Mouse (Mus musculus): Measurements from ENCODE around the gene Rbms3. TPM values are rescaled to one million over a fixed set of nuclear protein-coding genes. Genes with fewer than 3 reads are reported as not detected.

The Rbms3 gene
- total and polyA plus RNA-seq, 3 experiments, result not detected

GRCm38 (mm10) chr9:116613276-116613675 lies 1016.4 kb downstream of the Rbms3 start:
- in situ Hi-C loops (cut with MboI; ENCODE audit: low pct_ligation_motif_present, low pct_unique_long_range_greater_than_20kb, low sequenced_read_pairs), result no loop called here
- dilution Hi-C loops (cut with MboI; ENCODE audit: extremely low pct_ligation_motif_present, extremely low pct_unique_long_range_greater_than_20kb, low sequenced_read_pairs), result no loop called here
- H3K36me3 ChIP-seq (replicated peaks in 1 of 2; ENCODE audit: control insufficient read depth in 1 of 2, insufficient read depth in 1 of 2, low read length in 1 of 2), result no peaks in the 10 kb centered on the region
- no peak for TF ChIP-seq TCF12 (IDR thresholded peaks at IDR 0.05; ENCODE audit: low read depth, low read length)
- no peak for TF ChIP-seq ZKSCAN1 (IDR thresholded peaks at IDR 0.05; ENCODE audit: borderline replicate concordance, low read depth, low read length)
- no peak for TF ChIP-seq SMC3 (IDR thresholded peaks at IDR 0.05; ENCODE audit: low read depth, low read length)
- no peak for TF ChIP-seq IRF4 (IDR thresholded peaks at IDR 0.05; ENCODE audit: low read depth, low read length)
- no peak for TF ChIP-seq MAX (IDR thresholded peaks at IDR 0.05; ENCODE audit: low read length)
- no peak for TF ChIP-seq RCOR1 (conservative IDR thresholded peaks at IDR 0.05; ENCODE audit: low read depth, low read length)
- TF ChIP-seq GABPA (IDR thresholded peaks at IDR 0.05; ENCODE audit: insufficient replicate concordance, low read depth, low read length), result no peak
- TF ChIP-seq MYC (IDR thresholded peaks at IDR 0.05; ENCODE audit: low read depth, low read length), result no peak
- TF ChIP-seq ZNF384 (IDR thresholded peaks at IDR 0.05; ENCODE audit: low read depth, low read length), result no peak
- TF ChIP-seq USF2 (conservative IDR thresholded peaks at IDR 0.05; ENCODE audit: low read depth, low read length), result no peak
- TF ChIP-seq MEF2A (IDR thresholded peaks at IDR 0.05; ENCODE audit: borderline replicate concordance, low read depth, low read length), result no peak
- TF ChIP-seq POLR2AphosphoS2 (IDR thresholded peaks at IDR 0.05; ENCODE audit: low read depth, low read length), result no peak
- no peak for TF ChIP-seq HCFC1 (IDR thresholded peaks at IDR 0.05; ENCODE audit: low read depth, low read length)
- TF ChIP-seq KAT2A (IDR thresholded peaks at IDR 0.05; ENCODE audit: insufficient replicate concordance, low read length), result no peak
- TF ChIP-seq SIN3A (IDR thresholded peaks at IDR 0.05; ENCODE audit: low read length), result no peak
- TF ChIP-seq E2F4 (IDR thresholded peaks at IDR 0.05; ENCODE audit: insufficient replicate concordance, low read depth, low read length), result no peak
- no peaks in the 10 kb centered on the region for H3K4me1 ChIP-seq (ENCODE audit: control insufficient read depth in 1 of 2, insufficient read depth in 2 of 2)
- H3K27me3 ChIP-seq (replicated peaks), result peaks cover 5% of the 10 kb centered on the region
- H3K4me3 ChIP-seq (replicated peaks in 1 of 3; ENCODE audit: low read depth in 2 of 3, low read length in 2 of 3, poor library complexity in 1 of 3), result no peak overlapping the region
- H3K9ac ChIP-seq (ENCODE audit: insufficient read depth, low read depth), result no peak overlapping the region
- no peak for DNase-seq (ENCODE audit: extremely low read depth)
- H3K27ac ChIP-seq (ENCODE audit: insufficient read depth, low read depth), result no peak overlapping the region
- no peak overlapping the region for H3K4me2 ChIP-seq (ENCODE audit: insufficient read depth, low read depth, poor library complexity, severe bottlenecking)
- H3K9me3 ChIP-seq (replicated peaks; ENCODE audit: low read length), result peaks cover 2% of the 10 kb centered on the region
- no peaks in the 10 kb centered on the region for H3K79me2 ChIP-seq (replicated peaks; ENCODE audit: control insufficient read depth, extremely low read depth, insufficient read depth, poor library complexity, severe bottlenecking)

GRCm38 (mm10) chr9:116596046-116596445 lies 1033.7 kb downstream of the Rbms3 start:
- Histone ChIP-seq H3K4me3 (replicated peaks in 1 of 3; ENCODE audit: low read depth in 2 of 3, low read length in 2 of 3, poor library complexity in 1 of 3) (no peak overlapping the region), H3K9me3 (replicated peaks; ENCODE audit: low read length) (peaks cover 3% of the 10 kb centered on the region), H3K4me1 (ENCODE audit: control insufficient read depth in 1 of 2, insufficient read depth in 2 of 2) (no peaks in the 10 kb centered on the region), H3K27me3 (replicated peaks) (peaks cover 8% of the 10 kb centered on the region), H3K4me2 (ENCODE audit: insufficient read depth, low read depth, poor library complexity, severe bottlenecking) (no peak overlapping the region), H3K9ac (ENCODE audit: insufficient read depth, low read depth) (no peak overlapping the region), H3K36me3 (replicated peaks in 1 of 2; ENCODE audit: control insufficient read depth in 1 of 2, insufficient read depth in 1 of 2, low read length in 1 of 2) (no peaks in the 10 kb centered on the region), H3K79me2 (replicated peaks; ENCODE audit: control insufficient read depth, extremely low read depth, insufficient read depth, poor library complexity, severe bottlenecking) (no peaks in the 10 kb centered on the region), H3K27ac (ENCODE audit: insufficient read depth, low read depth) (no peak overlapping the region)
- TF ChIP-seq UBTF (IDR thresholded peaks at IDR 0.05; ENCODE audit: low read depth, low read length), result no peak
- no peak for TF ChIP-seq HCFC1 (IDR thresholded peaks at IDR 0.05; ENCODE audit: low read depth, low read length)
- no peak for TF ChIP-seq RCOR1 (conservative IDR thresholded peaks at IDR 0.05; ENCODE audit: low read depth, low read length)
- no peak for TF ChIP-seq MAFK (IDR thresholded peaks at IDR 0.05; ENCODE audit: insufficient replicate concordance, low read length)
- no peak for TF ChIP-seq MAZ (IDR thresholded peaks at IDR 0.05; ENCODE audit: low read depth, low read length)
- no peak for TF ChIP-seq MAX (IDR thresholded peaks at IDR 0.05; ENCODE audit: low read length)
- no peak for TF ChIP-seq ZNF384 (IDR thresholded peaks at IDR 0.05; ENCODE audit: low read depth, low read length)
- no peak for TF ChIP-seq USF2 (conservative IDR thresholded peaks at IDR 0.05; ENCODE audit: low read depth, low read length)
- no peak for TF ChIP-seq ZMIZ1 (IDR thresholded peaks at IDR 0.05; ENCODE audit: low read depth, low read length)
- no peak for TF ChIP-seq BHLHE40 (IDR thresholded peaks at IDR 0.05; ENCODE audit: low read depth, low read length)
- no peak for TF ChIP-seq CHD1 (IDR thresholded peaks at IDR 0.05; ENCODE audit: low read depth, low read length)
- TF ChIP-seq GABPA (IDR thresholded peaks at IDR 0.05; ENCODE audit: insufficient replicate concordance, low read depth, low read length), result no peak
- TF ChIP-seq JUN (IDR thresholded peaks at IDR 0.05; ENCODE audit: insufficient read depth, low read depth, low read length), result no peak
- no peak for TF ChIP-seq ELF1 (IDR thresholded peaks at IDR 0.05; ENCODE audit: low read depth, low read length)
- no peak for TF ChIP-seq ZKSCAN1 (IDR thresholded peaks at IDR 0.05; ENCODE audit: borderline replicate concordance, low read depth, low read length)
- no peak for TF ChIP-seq SMC3 (IDR thresholded peaks at IDR 0.05; ENCODE audit: low read depth, low read length)
- no peak for TF ChIP-seq ZC3H11A (IDR thresholded peaks at IDR 0.05; ENCODE audit: low read depth, low read length)
- in situ Hi-C loops (cut with MboI; ENCODE audit: low pct_ligation_motif_present, low pct_unique_long_range_greater_than_20kb, low sequenced_read_pairs) (no loop called here), dilution Hi-C loops (cut with MboI; ENCODE audit: extremely low pct_ligation_motif_present, extremely low pct_unique_long_range_greater_than_20kb, low sequenced_read_pairs) (no loop called here)
- no peak for DNase-seq (ENCODE audit: extremely low read depth)
